Mouse (Mus musculus) embryo, embryonic 11.5 days (tissue): Measurements from ENCODE around the gene Polr3gl.

Source experiments
- DNase-seq: peaks from one replicate; pipeline ENCODE4 v3.0.0-alpha.2; 2012; ENCODE audit warnings: low read depth, low spot score

Gene Polr3gl

DNA sequence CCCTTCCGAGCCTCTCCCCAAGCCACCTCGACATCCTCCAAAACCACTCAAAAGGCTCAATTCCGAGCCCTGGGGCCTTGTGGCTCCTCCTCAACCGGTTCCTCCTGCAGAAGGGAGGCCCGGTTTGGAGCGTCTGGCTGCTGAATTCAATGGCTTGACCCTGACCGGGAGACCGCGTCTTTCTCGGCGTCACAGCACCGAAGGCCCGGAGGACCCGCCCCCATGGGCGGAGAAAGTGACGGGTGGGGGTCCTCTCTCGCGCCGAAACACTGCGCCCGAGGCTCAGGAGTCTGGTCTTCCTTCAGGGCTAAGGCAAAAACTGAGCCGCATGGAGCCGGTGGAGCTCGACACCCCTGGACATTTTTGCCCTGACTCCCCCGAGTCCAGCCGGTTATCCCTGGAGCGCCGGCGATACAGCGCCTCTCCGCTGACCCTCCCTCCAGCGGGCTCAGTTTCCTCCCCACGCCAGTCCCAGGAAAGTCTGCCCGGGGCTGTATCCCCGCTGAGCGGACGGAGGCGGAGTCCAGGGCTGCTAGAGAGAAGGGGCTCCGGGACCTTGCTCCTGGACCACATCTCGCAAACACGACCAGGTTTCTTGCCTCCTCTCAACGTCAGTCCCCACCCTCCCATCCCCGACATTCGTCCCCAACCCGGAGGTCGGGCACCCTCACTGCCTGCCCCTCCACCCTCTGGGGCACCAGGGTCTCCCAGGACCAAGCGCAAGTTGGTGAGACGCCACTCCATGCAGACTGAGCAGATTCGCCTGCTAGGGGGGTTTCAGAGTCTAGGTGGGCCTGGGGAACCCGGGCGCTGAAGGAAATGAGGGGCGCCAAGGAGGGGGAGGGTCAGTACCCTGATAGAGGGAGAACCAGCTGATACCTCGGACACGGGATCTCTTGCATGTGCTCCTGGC, 4.4 kb upstream of the Polr3gl start:
- DNase-seq = no peak

DNA sequence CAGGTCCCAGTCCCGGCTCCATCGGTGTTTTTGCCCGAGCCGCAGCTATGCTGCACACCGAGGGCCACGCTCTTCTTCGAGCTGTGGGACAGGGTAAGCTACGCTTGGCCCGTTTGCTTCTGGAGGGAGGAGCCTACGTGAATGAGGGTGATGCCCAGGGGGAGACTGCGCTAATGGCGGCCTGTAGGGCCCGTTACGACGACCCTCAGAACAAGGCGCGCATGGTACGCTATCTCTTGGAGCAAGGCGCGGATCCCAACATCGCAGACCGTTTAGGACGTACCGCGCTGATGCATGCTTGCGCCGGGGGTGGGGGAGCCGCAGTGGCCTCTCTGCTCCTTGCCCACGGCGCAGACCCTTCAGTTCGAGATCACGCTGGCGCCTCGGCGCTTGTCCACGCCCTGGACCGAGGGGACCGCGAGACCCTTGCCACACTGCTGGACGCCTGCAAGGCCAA, 3.5 kb upstream of the Polr3gl start:
- DNase-seq = no peak

DNA sequence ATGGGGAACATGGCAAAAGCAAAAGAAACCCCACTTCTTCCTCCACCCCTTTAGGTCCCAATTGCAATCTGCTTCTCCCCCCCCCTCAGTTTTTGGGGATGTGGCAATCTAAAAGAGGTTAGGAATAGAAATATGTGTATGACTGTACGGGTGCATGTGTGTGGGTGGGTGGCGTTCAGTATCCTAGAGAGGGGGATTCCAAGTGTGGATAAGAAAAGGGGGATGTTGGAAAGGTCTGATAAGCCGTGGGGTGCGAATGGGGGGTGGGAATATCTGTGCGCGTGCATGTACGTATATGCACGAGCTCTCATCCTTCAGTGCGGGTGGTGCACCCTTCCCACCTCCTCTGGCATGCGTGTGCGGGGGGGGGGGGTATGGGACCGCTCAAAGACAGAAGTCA, 2.9 kb upstream of the Polr3gl start:
- no peak for DNase-seq

DNA sequence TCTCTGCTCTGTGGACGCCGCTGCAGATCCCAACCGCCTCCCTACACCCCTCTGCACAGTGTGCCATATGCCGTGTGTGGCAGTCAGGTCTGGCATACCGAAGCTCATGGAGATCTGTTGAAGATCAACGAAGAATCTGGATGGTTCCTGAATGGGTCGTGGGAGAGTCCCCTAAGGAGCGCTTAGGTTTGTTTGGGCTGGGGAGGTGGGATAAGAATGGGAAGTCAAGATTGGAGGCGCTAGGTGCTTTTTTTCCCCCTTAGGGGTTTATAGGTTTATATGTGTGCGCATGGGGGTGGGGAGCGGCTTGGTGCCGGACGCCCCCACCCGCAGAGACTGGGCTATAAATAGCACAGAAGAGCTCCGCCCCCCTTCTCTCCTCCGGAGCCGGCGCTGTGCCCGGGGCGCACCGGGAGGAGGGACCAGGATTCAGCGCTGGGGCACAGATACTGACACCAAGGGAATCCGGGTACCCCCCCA, 2.3 kb upstream of the Polr3gl start, which contains the start of gene Ankrd34a:
Gene Ankrd34a, plus strand, starts transcription at position 409 of the 480 bp plus-strand sequence.
- no peak for DNase-seq

DNA sequence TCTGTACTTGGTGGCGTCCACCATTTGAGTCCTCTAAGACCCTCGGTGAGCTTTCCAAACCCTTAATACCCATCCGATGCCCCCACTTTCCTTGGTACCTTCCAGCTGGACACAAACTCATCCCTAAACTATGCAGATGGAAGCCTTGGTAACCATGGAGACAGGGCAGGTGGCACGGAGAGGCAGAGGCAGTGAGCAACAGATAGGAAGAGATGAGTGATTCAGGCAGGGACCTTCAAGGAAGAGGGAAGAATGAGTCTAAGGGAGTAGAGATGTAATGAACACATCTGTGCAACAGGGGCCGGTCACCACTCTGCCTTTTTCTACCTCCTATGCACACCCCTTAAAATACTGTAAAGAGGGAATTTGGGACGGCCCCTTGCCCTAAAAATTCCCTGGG, 1.7 kb upstream of the Polr3gl start:
- DNase-seq = no peak

DNA sequence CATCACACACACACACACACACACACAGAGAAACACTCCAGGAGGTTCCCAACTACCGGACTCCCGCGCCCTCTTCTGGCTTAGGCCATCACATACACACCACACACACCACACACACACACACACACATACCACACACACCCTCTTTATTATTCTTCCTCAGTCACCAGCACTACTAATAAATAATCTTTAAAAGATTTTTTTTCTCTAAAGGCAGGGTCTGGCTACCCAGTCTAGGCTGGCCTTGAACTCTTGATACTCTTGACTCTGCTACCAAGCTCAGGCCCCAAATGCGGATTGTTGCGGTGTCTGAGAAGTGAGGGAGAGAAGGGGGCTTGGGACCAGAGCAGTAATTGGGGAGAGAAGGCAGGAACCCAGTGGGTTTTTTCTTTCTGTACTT, 870 bp upstream of the Polr3gl start:
- DNase-seq = no peak

DNA sequence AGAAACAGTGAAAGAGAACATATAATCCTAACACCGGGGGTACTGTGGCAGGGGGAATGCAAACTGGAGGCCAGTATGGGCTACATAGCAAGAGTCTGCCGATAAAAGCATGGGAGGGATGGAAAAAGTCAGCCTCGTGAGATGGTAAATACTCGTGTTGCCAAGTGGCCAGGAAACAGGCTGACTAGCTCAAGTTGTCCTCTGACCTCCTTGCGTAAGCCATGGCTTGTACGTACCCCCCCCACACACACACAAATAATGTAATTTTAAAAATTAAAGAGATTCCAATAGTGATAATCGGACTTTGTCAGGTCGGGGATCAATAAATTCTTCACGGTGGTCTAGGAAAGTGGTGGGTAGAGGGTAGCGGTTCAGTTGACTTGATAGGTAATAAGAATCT, 607 bp downstream of the Polr3gl start:
- DNase-seq = no peak

DNA sequence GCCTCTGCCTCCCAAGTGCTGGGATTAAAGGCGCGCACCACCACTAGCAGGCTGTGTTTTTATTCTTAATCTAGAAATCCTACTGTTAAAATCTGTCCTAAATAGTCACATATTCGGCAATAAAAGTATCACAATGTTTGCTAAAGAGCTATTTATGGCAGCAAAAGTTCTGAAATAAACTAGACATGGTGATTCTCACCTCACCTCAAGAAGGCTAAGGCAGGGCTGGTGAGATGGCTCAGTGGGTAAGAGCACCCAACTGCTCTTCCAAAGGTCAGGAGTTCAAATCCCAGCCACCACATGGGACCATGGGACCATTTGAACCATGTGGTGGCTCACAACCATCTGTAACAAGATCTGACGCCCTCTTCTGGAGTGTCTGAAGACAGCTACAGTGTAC, 3.3 kb downstream of the Polr3gl start:
- DNase-seq = no peak

DNA sequence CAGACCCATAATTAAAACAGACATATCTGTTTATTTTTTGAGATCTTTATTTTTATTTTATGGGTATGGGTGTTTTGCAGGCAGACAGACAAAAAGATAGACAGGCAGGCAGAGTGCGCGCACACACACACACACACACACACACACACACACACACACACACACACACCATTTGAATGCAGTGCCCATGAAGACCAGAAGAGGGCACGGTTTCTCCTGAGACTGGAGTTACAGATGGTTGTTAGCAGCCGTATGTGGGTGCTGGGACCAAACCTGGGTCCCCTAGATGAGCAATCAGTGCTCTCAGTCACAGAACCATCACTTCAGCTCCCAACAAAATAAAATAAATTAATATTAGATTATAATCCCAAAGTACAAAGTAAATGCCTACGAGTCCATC, 10.6 kb downstream of the Polr3gl start:
- DNase-seq = no peak

DNA sequence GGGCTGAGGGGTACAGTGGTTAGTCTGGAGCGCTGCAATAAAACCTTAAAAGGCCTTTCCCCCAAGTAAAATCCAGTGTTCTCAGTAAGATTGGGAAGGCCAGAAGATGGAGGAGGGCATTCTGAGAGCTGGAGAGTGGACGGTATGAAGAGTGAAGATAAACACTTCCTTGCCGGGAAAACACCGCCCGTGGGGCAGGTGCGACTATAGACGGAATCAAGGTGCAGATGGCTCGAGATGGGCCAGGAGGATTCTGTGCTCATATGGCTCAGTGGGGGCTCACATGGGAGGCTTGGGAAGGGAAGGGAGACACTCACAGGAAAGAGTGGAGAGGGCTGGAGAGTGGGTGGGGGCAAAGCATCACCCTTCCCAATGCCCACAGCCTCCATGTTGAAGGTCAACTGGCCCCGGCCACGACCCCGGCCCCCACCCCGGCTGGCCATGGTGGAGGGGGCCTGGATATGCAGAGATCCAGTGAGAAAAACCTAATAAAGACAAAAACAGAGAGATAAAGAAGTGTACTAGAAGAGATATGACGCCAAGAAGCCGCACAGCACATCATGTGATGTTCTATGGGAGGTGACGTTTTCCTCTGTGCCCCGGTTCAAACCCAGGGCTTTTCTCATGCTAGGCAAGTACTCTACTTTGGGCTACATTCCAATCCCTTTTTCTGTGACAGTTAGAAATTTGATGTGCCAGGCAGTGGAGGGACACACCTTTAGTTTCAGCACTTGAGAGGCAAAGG, 12.0 kb downstream of the Polr3gl start:
- no peak for DNase-seq

DNA sequence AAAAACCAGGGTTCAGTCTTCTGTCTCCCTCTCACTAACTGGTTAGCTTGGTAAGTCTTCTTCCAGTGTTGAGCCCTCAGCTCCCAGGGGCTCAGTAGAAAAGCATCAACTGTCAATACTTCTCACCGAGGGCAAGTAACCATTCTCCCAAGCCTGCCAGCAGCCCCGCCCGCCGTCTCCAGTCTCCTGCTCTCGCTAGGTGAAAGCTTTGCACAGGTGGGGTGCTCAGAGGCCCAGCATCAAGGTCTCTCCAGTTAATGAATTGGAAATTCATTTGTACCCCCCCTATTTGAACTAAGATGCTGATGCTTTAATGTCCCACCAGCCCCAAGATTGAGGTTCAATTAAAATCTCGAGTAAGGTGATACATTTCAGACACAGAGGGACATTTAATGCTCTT, 12.8 kb downstream of the Polr3gl start:
- DNase-seq = no peak

DNA sequence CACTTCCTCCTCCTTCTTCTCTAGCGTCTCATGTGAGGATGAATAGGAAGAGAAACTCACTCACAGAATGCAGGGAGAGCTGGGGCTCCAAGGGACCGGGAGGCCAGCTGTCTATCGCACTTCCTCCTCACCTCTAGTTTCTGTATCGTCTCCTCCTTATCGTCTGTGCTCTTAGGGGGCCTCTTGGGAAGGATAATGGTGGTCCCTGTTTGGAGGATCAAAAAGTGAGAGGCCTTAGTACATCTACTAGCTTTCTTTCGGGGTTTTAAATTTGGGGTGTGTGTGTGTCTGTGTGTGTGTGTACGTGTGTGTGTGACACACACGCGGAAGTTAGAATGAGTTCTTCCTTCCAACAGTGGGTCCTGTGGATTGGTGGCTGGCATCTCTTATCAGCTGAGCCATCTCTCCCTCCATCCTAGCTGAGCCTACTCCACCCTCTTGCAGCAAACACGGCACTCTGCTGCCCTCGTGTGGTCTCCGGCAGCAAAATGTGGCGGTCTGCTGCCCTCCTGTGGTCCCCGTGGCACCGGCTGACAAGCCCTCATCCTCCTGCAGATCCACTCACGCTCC, 14.0 kb downstream of the Polr3gl start:
- DNase-seq = peak; percentile 85

DNA sequence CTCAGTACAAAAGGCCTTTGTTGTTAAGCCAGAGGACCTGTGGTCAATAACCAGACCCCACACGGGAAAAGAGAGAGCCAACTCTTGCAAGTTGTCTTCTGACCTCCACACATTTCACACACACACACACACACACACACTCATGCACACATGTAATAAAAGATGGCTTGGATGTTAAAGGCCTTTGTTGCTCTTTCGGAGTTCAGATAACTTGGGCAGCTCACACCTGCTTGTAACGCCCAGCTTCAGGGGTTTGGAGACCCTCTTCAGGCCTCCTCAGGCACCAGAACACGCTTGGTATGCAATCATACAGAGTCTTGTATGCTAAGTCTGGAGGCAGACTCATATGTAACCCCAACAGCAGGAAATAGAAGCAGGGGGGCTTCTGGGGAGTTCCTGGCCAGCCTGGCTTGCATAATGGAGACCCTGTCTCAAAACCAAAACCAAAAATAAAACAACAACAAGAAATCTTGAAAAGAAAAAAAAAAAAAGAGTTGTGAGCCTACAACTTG, 14.7 kb downstream of the Polr3gl start:
- no peak for DNase-seq

DNA sequence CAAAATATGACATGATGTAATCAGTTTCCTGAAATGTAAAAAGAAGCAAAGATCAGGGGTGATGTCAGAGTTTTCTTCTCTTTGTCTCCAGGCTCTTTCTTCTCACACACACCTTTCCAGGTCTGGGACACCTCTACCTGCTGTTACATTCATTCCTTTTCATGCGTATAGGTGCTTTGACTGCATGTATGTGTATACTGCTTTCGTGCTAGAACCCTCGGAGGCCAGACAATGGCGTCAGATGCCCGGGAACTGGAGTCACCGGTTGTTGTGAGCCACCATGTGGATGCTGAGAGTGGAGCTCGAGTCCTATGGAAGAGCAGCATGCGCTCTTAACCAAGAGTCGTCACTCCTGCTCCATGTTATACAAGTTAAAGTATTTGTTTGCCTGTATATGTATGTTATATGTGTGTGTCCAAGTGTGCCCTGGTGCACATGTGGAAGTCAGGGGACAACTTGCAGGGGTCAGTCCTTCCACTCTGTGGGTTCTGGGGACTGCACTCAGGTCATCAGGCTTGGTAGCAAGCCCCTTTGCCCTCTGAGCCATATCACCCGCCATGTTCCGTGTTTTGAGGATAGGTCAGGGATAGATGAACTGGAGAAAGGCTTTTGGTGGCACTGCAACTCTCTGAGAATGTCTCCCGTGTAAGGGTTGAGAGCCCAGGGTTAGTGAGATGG, 15.3 kb downstream of the Polr3gl start:
- DNase-seq = no peak

DNA sequence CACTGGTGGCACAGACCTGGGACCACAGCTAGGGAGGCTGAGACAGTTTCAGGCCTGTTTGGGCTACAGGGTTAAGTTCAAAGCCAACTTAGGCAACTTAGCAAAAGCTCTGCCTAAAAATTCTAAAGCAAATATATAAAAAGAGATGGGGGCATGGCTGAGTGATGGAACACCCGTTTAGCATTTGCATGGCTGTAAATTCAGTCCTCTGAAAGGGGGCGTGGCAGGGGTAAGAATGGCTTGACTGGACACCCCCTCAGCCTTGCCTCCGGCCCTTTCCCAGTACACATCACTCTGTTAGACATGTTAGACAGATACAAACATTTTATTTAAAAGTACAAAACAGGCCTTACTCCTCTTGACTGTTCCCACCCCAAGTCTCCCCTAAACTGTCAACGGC, 16.4 kb downstream of the Polr3gl start:
- DNase-seq = no peak

DNA sequence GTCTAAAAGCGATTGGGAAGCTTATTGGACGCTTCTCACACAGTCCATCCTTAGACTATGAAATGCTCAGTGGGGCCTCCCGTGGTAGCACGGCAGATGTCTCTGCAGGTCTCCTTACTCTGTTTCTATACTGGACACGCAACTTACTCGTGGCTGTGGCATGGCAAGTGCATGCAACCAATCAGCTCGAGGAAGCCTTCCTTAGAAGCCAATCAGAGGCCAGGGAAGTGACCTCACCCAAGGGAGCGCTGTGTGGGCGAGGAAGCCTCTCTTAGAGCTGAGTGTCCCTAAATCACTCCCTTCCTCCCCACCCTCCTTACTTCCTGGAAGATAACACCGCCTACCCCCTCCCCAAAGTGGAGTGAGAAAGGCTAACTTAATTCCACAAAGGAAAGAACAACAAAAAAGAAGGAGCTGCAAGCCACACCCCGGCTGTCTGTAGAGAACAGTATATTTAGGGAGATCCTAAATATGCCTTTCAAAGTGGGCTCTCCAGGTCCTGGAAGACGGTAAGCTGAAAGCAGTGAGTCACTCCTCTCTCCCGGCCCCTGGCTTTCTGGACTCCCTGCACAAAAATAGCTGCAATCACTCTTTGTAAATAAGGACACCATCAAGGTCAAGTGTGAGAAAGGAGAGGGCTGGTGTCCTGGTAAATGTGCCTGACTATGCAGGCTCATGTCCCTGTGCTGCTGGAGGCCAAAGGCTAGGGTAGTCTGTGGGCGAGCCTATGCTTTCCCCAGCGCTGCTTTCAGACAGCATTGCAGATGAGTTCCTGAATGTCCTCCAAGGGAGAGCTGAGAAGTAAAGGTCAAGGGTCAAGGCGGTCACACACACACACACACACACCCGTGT, 17.1 kb downstream of the Polr3gl start, which contains the start of gene Gm16253:
Gene Gm16253, plus strand, starts transcription at position 295 of the 852 bp plus-strand sequence.
- peak; percentile 79 for DNase-seq

DNA sequence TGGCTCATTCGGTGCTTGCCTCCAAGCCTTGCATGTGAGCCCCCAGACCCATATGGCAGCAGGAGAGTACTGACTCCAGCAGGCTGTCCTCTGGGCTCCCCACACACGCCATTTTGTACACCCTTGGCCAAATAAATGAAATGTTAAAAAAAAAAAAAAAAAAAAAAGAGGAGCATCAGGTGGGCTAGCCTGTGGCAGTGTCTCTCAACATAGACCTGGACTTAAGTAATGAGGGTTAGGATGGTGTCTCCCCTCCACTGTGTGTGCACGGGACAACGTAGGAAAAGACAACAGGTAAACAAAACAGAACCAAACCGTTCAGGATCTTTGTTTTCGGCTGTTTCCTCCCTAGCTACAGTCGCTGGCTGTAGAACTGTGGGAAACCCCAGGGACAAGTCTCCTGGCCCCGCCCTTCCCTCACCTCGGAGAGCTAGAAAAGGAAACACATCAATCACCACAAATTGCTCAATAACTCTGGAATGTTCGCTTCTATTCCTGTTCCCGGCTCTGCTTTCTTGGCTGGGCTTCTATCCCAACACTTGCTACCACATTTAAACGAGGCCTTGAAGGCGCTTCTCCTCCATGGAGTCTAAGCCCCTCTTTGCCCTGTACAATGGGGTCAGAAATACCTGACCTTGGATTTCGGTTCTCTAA, 17.8 kb downstream of the Polr3gl start:
- peak; percentile 27 for DNase-seq

DNA sequence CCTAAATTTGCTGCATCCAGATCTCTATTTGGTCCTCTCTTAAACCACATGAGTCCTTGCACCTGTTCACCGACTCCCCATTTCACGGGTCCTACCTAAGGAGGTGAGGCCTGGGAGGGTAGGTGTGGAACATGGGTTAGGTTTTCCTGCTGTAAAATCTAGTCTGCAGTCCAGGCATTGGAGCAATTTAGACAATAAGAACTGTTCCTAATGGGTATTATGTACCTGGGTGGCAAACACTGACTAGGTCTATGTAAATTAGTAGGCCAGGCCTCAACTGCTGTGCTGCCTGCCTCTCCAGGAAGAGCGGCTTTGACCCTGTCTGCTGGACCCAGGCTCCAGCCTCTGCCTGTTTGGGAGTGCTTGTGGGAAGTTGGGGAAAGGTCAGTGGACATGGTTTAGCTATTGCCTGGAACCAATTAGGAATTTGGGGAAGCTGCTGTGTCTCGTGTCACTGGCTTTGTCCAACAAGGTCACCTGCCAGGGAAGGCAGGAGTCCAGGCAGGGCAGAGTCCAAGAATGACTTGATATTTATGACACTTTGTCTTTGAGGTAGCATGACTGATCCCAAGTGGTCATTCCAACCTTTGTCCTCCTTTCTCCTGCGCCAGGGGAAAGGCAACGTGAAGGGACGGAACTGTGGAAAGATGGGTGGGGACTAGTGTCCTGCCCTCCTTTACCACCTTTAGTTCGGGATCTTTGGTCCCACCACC, 18.6 kb downstream of the Polr3gl start:
- no peak for DNase-seq
